In genomic region chr2:77039281-77039680, GRCm38 (mm10) we compare ENCODE assay signal across 22 mouse cellular contexts. TPM values are rescaled to one million over a fixed set of nuclear protein-coding genes. Genes with fewer than 3 reads are reported as not detected.
DNase-seq lines count a peak whose midpoint lies in the region; ATAC-seq and TF ChIP-seq lines count a peak whose summit lies in the region.
"Had no signal": no experiment of that assay in that cellular context is flagged by ENCODE, and none has a peak within 500 bp of the region (broad histone marks: within the 10 kb centered on the region; RNA-seq: fewer than 3 reads in every experiment).

No protein-coding gene starts in this region.

- H3K4me2 ChIP-seq in forebrain, embryonic 15.5 days (replicated peaks), result no peak overlapping the region
- no peak overlapping the region for H3K4me2 ChIP-seq in forebrain, postnatal 0 days (ENCODE audit: low read depth)
- H3K4me2 ChIP-seq: hindbrain, embryonic 14.5 days; liver, embryonic 15.5 days; midbrain, embryonic 12.5 days had no signal

- intact Hi-C loops in heart, adult 2 months (cut with DNase I), result no loop called here

- peak in 1 of 2 experiments; percentile 27 for DNase-seq in heart, adult 2 months
- no peak for DNase-seq in heart, adult 8-10 months (ENCODE audit: low spot score)
- DNase-seq in forebrain, postnatal 0 days, result no peak
- peak; percentile 7 for DNase-seq in lung, postnatal 14 days
- DNase-seq in layer of hippocampus, postnatal 10 days (ENCODE audit: low spot score in 2 of 2), result no peak
- no peak for DNase-seq in limb, embryonic 10.5 days (ENCODE audit: low spot score)
- DNase-seq: adrenal gland, adult 2 months; cerebellum, adult 11-12 months; cerebellum, postnatal 14 days; kidney, adult 18-20 months; kidney, postnatal 10 days; left cerebral cortex, postnatal 4 days; liver; right cerebral cortex, postnatal 14 days; thymus, adult 2 months; thymus, postnatal 4 days had no signal

- TF ChIP-seq CTCF in heart, adult 2 months (IDR thresholded peaks at IDR 0.05), result no peak
- TF ChIP-seq CTCF in forebrain, postnatal 0 days (IDR thresholded peaks at IDR 0.05; ENCODE audit: low read depth), result no peak

- no peaks in the 10 kb centered on the region for H3K9me3 ChIP-seq in forebrain, embryonic 15.5 days
- no peaks in the 10 kb centered on the region for H3K9me3 ChIP-seq in forebrain, postnatal 0 days (ENCODE audit: low read length)
- no peaks in the 10 kb centered on the region for H3K9me3 ChIP-seq in limb, embryonic 10.5 days (replicated peaks)
- H3K9me3 ChIP-seq: liver, embryonic 15.5 days; midbrain, embryonic 12.5 days had no signal

- H3K27ac ChIP-seq in heart, adult 2 months, result peak overlapping the region; percentile 0; the same call in 1 of the 2 replicates
- peak overlapping the region; percentile 63 for H3K27ac ChIP-seq in forebrain, embryonic 15.5 days (replicated peaks)
- H3K27ac ChIP-seq in forebrain, postnatal 0 days (ENCODE audit: low read depth, low read length), result peak overlapping the region; percentile 57; the same call in 1 of the 2 replicates
- H3K27ac ChIP-seq in limb, embryonic 10.5 days, result no peak overlapping the region
- H3K27ac ChIP-seq: hindbrain, embryonic 14.5 days; liver, embryonic 15.5 days; midbrain, embryonic 12.5 days; stomach, postnatal 0 days had no signal

- H3K9ac ChIP-seq in heart, adult 2 months (ENCODE audit: low read depth, low read length), result no peak overlapping the region
- H3K9ac ChIP-seq in forebrain, embryonic 15.5 days (replicated peaks), result no peak overlapping the region
- no peak overlapping the region for H3K9ac ChIP-seq in forebrain, postnatal 0 days
- H3K9ac ChIP-seq: hindbrain, embryonic 14.5 days; liver, embryonic 15.5 days; midbrain, embryonic 12.5 days had no signal

- no peak for TF ChIP-seq EP300 in heart, adult 2 months (IDR thresholded peaks at IDR 0.05; ENCODE audit: insufficient read depth, low read depth, low read length)

- ATAC-seq in forebrain, embryonic 15.5 days (replicated peaks), result no peak
- ATAC-seq in forebrain, postnatal 0 days, result peak; percentile 42; the same call in 1 of the 2 replicates
- ATAC-seq: inflammation-experienced regulatory T-cells, adult 6 months had no signal

- no peak for TF ChIP-seq POLR2A in heart, adult 2 months (IDR thresholded peaks at IDR 0.05; ENCODE audit: insufficient read depth, low read depth, low read length)

- 55% methylated on average over 4 of the region's 4 CpGs for WGBS in heart, adult 2 months
- WGBS in forebrain, embryonic 15.5 days, result 82% methylated on average over 4 of the region's 4 CpGs
- 80% methylated on average over 4 of the region's 4 CpGs for WGBS in forebrain, postnatal 0 days
- 84% methylated on average over 4 of the region's 4 CpGs for WGBS in limb, embryonic 10.5 days

- H3K4me3 ChIP-seq in heart, adult 2 months, result no peak overlapping the region
- H3K4me3 ChIP-seq in forebrain, embryonic 15.5 days, result no peak overlapping the region
- no peak overlapping the region for H3K4me3 ChIP-seq in forebrain, postnatal 0 days (ENCODE audit: low read depth, low read length)
- no peak overlapping the region for H3K4me3 ChIP-seq in limb, embryonic 10.5 days
- H3K4me3 ChIP-seq: liver, embryonic 15.5 days; midbrain, embryonic 12.5 days had no signal

- H3K27me3 ChIP-seq in heart, adult 2 months (ENCODE audit: control insufficient read depth, insufficient read depth, low read length), result no peaks in the 10 kb centered on the region
- H3K27me3 ChIP-seq in forebrain, embryonic 15.5 days, result no peaks in the 10 kb centered on the region
- H3K27me3 ChIP-seq in forebrain, postnatal 0 days (ENCODE audit: insufficient read depth, low read length), result no peaks in the 10 kb centered on the region
- no peaks in the 10 kb centered on the region for H3K27me3 ChIP-seq in limb, embryonic 10.5 days (ENCODE audit: low read depth, poor library complexity, severe bottlenecking)
- H3K27me3 ChIP-seq: liver, embryonic 15.5 days; midbrain, embryonic 12.5 days had no signal

- H3K4me1 ChIP-seq in heart, adult 2 months (ENCODE audit: control insufficient read depth, insufficient read depth, low read length), result peaks cover 2% of the 10 kb centered on the region; the same call in 1 of the 2 replicates
- no peaks in the 10 kb centered on the region for H3K4me1 ChIP-seq in forebrain, embryonic 15.5 days
- H3K4me1 ChIP-seq in forebrain, postnatal 0 days (ENCODE audit: insufficient read depth), result no peaks in the 10 kb centered on the region
- no peaks in the 10 kb centered on the region for H3K4me1 ChIP-seq in limb, embryonic 10.5 days
- H3K4me1 ChIP-seq: liver, embryonic 15.5 days; midbrain, embryonic 12.5 days had no signal

- H3K36me3 ChIP-seq in heart, adult 2 months (ENCODE audit: control insufficient read depth, insufficient read depth, low read length), result peaks cover 29% of the 10 kb centered on the region
- no peaks in the 10 kb centered on the region for H3K36me3 ChIP-seq in forebrain, embryonic 15.5 days
- no peaks in the 10 kb centered on the region for H3K36me3 ChIP-seq in forebrain, postnatal 0 days (ENCODE audit: insufficient read depth)
- H3K36me3 ChIP-seq in limb, embryonic 10.5 days, result no peaks in the 10 kb centered on the region
- H3K36me3 ChIP-seq: liver, embryonic 15.5 days; midbrain, embryonic 12.5 days had no signal

- H3K79me2 ChIP-seq in heart, adult 2 months (replicated peaks; ENCODE audit: control insufficient read depth, insufficient read depth, low read length), result 0 out of 2 replicates have a peak, but pooled peaks cover 1% of the 10 kb centered on the region

RNA-seq across cellular contexts. Expression of gene Ttn, which starts 56.9 kb away (rescaled TPM):
- total RNA-seq in heart, adult 2 months (2021), result 1,000 to 10,000 TPM; 2,567 to 3,090 TPM
- 88.4 and 181 TPM in 2 replicates for polyA plus RNA-seq in heart, adult 2 months (2012; rRNA removed)
- 1,000 to 10,000 TPM; 3,102 to 4,099 (median 3,503) TPM for total RNA-seq in heart, adult 8-10 months (2022)
- 0.38 and 1.0 TPM in 2 replicates for polyA plus RNA-seq in forebrain, embryonic 15.5 days (2015; fragmentation: Nextera tagmentation; extraction: Ambion mirVana)
- 0.46 and 0.81 TPM in 2 replicates for total RNA-seq in forebrain, postnatal 0 days (2014; rRNA removed)
- 0.10 and 0.22 TPM in 2 replicates for polyA plus RNA-seq in forebrain, postnatal 0 days (2015; fragmentation: Nextera tagmentation; extraction: Ambion mirVana)
- total RNA-seq in layer of hippocampus, postnatal 10 days (2021), result 1 to 10 TPM; 3.4 to 6.6 TPM
- polyA plus RNA-seq in limb, embryonic 10.5 days (2016; fragmentation: Nextera tagmentation; extraction: Ambion mirVana), result 0.28 and 1.9 TPM in 2 replicates

Comparison
In these comparisons a context has a peak if more than half of its experiments do, and no peak if none do; other contexts are left out.
1. RNA of gene Ttn, which starts 56.9 kb away (total RNA-seq): 3,102 to 4,099 TPM in heart, adult 8-10 months and 2,567 to 3,090 TPM in heart, adult 2 months; 3.4 to 6.6 TPM in layer of hippocampus, postnatal 10 days and 0.46 to 0.81 TPM in forebrain, postnatal 0 days; every median in the first group is over 100 times any median in the second.